Mouse (Mus musculus): ENCODE results near the gene Gpc4. TPM values are rescaled to one million over a fixed set of nuclear protein-coding genes. Genes with fewer than 3 reads are reported as not detected.

Gpc4 gene
- polyA plus RNA-seq, 1 experiment from 2014 or later = 5.4 TPM

GRCm38 (mm10) chrX:52138033-52138432, 27.0 kb downstream of the Gpc4 start:
- 70% methylated on average over 5 of the region's 5 CpGs for WGBS (ENCODE audit: insufficient replicate concordance)
- Histone ChIP-seq H3K27ac (ENCODE audit: low read length) (no peak overlapping the region), H3K27me3 (ENCODE audit: control insufficient read depth, insufficient read depth, low read depth, low read length) (no peaks in the 10 kb centered on the region; the same call in 1 of the 2 replicates), H3K4me3 (ENCODE audit: low read depth, low read length) (no peak overlapping the region), H3K9ac (ENCODE audit: low read depth, low read length) (no peak overlapping the region), H3K4me2 (ENCODE audit: low read depth, low read length) (no peak overlapping the region), H3K9me3 (replicated peaks; ENCODE audit: control insufficient read depth, low read length) (no peaks in the 10 kb centered on the region), H3K4me1 (ENCODE audit: control insufficient read depth, low read depth, low read length) (no peaks in the 10 kb centered on the region), H3K36me3 (ENCODE audit: control insufficient read depth, insufficient read depth) (no peaks in the 10 kb centered on the region)
- no peak for ATAC-seq (ENCODE audit: low read depth)

GRCm38 (mm10) chrX:52136525-52136924, 28.5 kb downstream of the Gpc4 start:
- no peak overlapping the region for H3K4me2 ChIP-seq (ENCODE audit: low read depth, low read length)
- H3K4me3 ChIP-seq (ENCODE audit: low read depth, low read length) = no peak overlapping the region
- H3K36me3 ChIP-seq (ENCODE audit: control insufficient read depth, insufficient read depth) = no peaks in the 10 kb centered on the region
- no peaks in the 10 kb centered on the region for H3K9me3 ChIP-seq (replicated peaks; ENCODE audit: control insufficient read depth, low read length)
- no peak overlapping the region for H3K9ac ChIP-seq (ENCODE audit: low read depth, low read length)
- no peak for ATAC-seq (ENCODE audit: low read depth)
- no peaks in the 10 kb centered on the region; the same call in 1 of the 2 replicates for H3K27me3 ChIP-seq (ENCODE audit: control insufficient read depth, insufficient read depth, low read depth, low read length)
- 78% methylated on average over 5 of the region's 5 CpGs for WGBS (ENCODE audit: insufficient replicate concordance)
- no peak overlapping the region for H3K27ac ChIP-seq (ENCODE audit: low read length)
- no peaks in the 10 kb centered on the region for H3K4me1 ChIP-seq (ENCODE audit: control insufficient read depth, low read depth, low read length)

- ATAC-seq (ENCODE audit: low read depth) = no peak
- Histone ChIP-seq H3K4me2 (ENCODE audit: low read depth, low read length) (no peak overlapping the region), H3K27ac (ENCODE audit: low read length) (no peak overlapping the region), H3K4me3 (ENCODE audit: low read depth, low read length) (no peak overlapping the region), H3K9ac (ENCODE audit: low read depth, low read length) (no peak overlapping the region), H3K27me3 (ENCODE audit: control insufficient read depth, insufficient read depth, low read depth, low read length) (no peaks in the 10 kb centered on the region; the same call in 1 of the 2 replicates), H3K9me3 (replicated peaks; ENCODE audit: control insufficient read depth, low read length) (no peaks in the 10 kb centered on the region), H3K4me1 (ENCODE audit: control insufficient read depth, low read depth, low read length) (no peaks in the 10 kb centered on the region), H3K36me3 (ENCODE audit: control insufficient read depth, insufficient read depth) (no peaks in the 10 kb centered on the region)
- WGBS (ENCODE audit: insufficient replicate concordance) = 70% methylated on average over 1 of the region's 1 CpGs
These were observed 35.4 kb downstream of the Gpc4 start for GRCm38 (mm10) chrX:52129604-52130003.

- Histone ChIP-seq H3K4me1 (ENCODE audit: control insufficient read depth, low read depth, low read length) (no peaks in the 10 kb centered on the region), H3K4me2 (ENCODE audit: low read depth, low read length) (no peak overlapping the region), H3K4me3 (ENCODE audit: low read depth, low read length) (no peak overlapping the region), H3K27me3 (ENCODE audit: control insufficient read depth, insufficient read depth, low read depth, low read length) (no peaks in the 10 kb centered on the region; the same call in 1 of the 2 replicates), H3K36me3 (ENCODE audit: control insufficient read depth, insufficient read depth) (no peaks in the 10 kb centered on the region), H3K9me3 (replicated peaks; ENCODE audit: control insufficient read depth, low read length) (no peaks in the 10 kb centered on the region), H3K9ac (ENCODE audit: low read depth, low read length) (no peak overlapping the region), H3K27ac (ENCODE audit: low read length) (no peak overlapping the region)
- ATAC-seq (ENCODE audit: low read depth) = no peak
- 60% methylated on average over 4 of the region's 4 CpGs for WGBS (ENCODE audit: insufficient replicate concordance)
These were observed 36.3 kb downstream of the Gpc4 start for GRCm38 (mm10) chrX:52128794-52129193.

GRCm38 (mm10) chrX:52113651-52114050, 51.4 kb downstream of the Gpc4 start:
- Histone ChIP-seq H3K36me3 (ENCODE audit: control insufficient read depth, insufficient read depth) (no peaks in the 10 kb centered on the region), H3K4me1 (ENCODE audit: control insufficient read depth, low read depth, low read length) (no peaks in the 10 kb centered on the region), H3K9ac (ENCODE audit: low read depth, low read length) (no peak overlapping the region), H3K4me3 (ENCODE audit: low read depth, low read length) (no peak overlapping the region), H3K9me3 (replicated peaks; ENCODE audit: control insufficient read depth, low read length) (no peaks in the 10 kb centered on the region), H3K4me2 (ENCODE audit: low read depth, low read length) (no peak overlapping the region), H3K27ac (ENCODE audit: low read length) (no peak overlapping the region), H3K27me3 (ENCODE audit: control insufficient read depth, insufficient read depth, low read depth, low read length) (no peaks in the 10 kb centered on the region)
- WGBS (ENCODE audit: insufficient replicate concordance) = 39% methylated on average over 5 of the region's 5 CpGs
- ATAC-seq (ENCODE audit: low read depth) = peak; percentile 79

- 48% methylated on average over 2 of the region's 2 CpGs for WGBS (ENCODE audit: insufficient replicate concordance)
- H3K4me3 ChIP-seq (ENCODE audit: low read depth, low read length) = no peak overlapping the region
- no peaks in the 10 kb centered on the region for H3K9me3 ChIP-seq (replicated peaks; ENCODE audit: control insufficient read depth, low read length)
- no peaks in the 10 kb centered on the region for H3K36me3 ChIP-seq (ENCODE audit: control insufficient read depth, insufficient read depth)
- no peaks in the 10 kb centered on the region for H3K27me3 ChIP-seq (ENCODE audit: control insufficient read depth, insufficient read depth, low read depth, low read length)
- H3K27ac ChIP-seq (ENCODE audit: low read length) = no peak overlapping the region
- H3K4me2 ChIP-seq (ENCODE audit: low read depth, low read length) = no peak overlapping the region
- ATAC-seq (ENCODE audit: low read depth) = no peak
- H3K4me1 ChIP-seq (ENCODE audit: control insufficient read depth, low read depth, low read length) = no peaks in the 10 kb centered on the region
- no peak overlapping the region for H3K9ac ChIP-seq (ENCODE audit: low read depth, low read length)
These were observed 55.4 kb downstream of the Gpc4 start for GRCm38 (mm10) chrX:52109663-52110062.

- Histone ChIP-seq H3K9ac (ENCODE audit: low read depth, low read length) (no peak overlapping the region), H3K4me1 (ENCODE audit: control insufficient read depth, low read depth, low read length) (no peaks in the 10 kb centered on the region), H3K27me3 (ENCODE audit: control insufficient read depth, insufficient read depth, low read depth, low read length) (no peaks in the 10 kb centered on the region), H3K27ac (ENCODE audit: low read length) (no peak overlapping the region), H3K4me3 (ENCODE audit: low read depth, low read length) (no peak overlapping the region), H3K9me3 (replicated peaks; ENCODE audit: control insufficient read depth, low read length) (no peaks in the 10 kb centered on the region), H3K4me2 (ENCODE audit: low read depth, low read length) (no peak overlapping the region), H3K36me3 (ENCODE audit: control insufficient read depth, insufficient read depth) (no peaks in the 10 kb centered on the region)
- ATAC-seq (ENCODE audit: low read depth) = no peak
- WGBS (ENCODE audit: insufficient replicate concordance) = 73% methylated on average over 1 of the region's 1 CpGs
These were observed 56.1 kb downstream of the Gpc4 start for GRCm38 (mm10) chrX:52108966-52109365.

- no peak overlapping the region for H3K4me2 ChIP-seq (ENCODE audit: low read depth, low read length)
- H3K4me3 ChIP-seq (ENCODE audit: low read depth, low read length) = no peak overlapping the region
- H3K9me3 ChIP-seq (replicated peaks; ENCODE audit: control insufficient read depth, low read length) = no peaks in the 10 kb centered on the region
- no peak for ATAC-seq (ENCODE audit: low read depth)
- no peaks in the 10 kb centered on the region for H3K36me3 ChIP-seq (ENCODE audit: control insufficient read depth, insufficient read depth)
- H3K27me3 ChIP-seq (ENCODE audit: control insufficient read depth, insufficient read depth, low read depth, low read length) = no peaks in the 10 kb centered on the region
- WGBS (ENCODE audit: insufficient replicate concordance) = 67% methylated on average over 1 of the region's 1 CpGs
- H3K9ac ChIP-seq (ENCODE audit: low read depth, low read length) = no peak overlapping the region
- no peak overlapping the region for H3K27ac ChIP-seq (ENCODE audit: low read length)
- H3K4me1 ChIP-seq (ENCODE audit: control insufficient read depth, low read depth, low read length) = no peaks in the 10 kb centered on the region; the same call in none of the 2 replicates
These were observed 61.3 kb downstream of the Gpc4 start for GRCm38 (mm10) chrX:52103771-52104170.

- 38% methylated on average over 1 of the region's 1 CpGs for WGBS (ENCODE audit: insufficient replicate concordance)
- H3K27ac ChIP-seq (ENCODE audit: low read length) = peak overlapping the region; percentile 67
- H3K36me3 ChIP-seq (ENCODE audit: control insufficient read depth, insufficient read depth) = no peaks in the 10 kb centered on the region
- peak; percentile 89 for ATAC-seq (ENCODE audit: low read depth)
- no peaks in the 10 kb centered on the region; the same call in none of the 2 replicates for H3K4me1 ChIP-seq (ENCODE audit: control insufficient read depth, low read depth, low read length)
- H3K27me3 ChIP-seq (ENCODE audit: control insufficient read depth, insufficient read depth, low read depth, low read length) = no peaks in the 10 kb centered on the region
- H3K9me3 ChIP-seq (replicated peaks; ENCODE audit: control insufficient read depth, low read length) = no peaks in the 10 kb centered on the region
- peak overlapping the region; percentile 9; the same call in 1 of the 2 replicates for H3K4me2 ChIP-seq (ENCODE audit: low read depth, low read length)
- H3K9ac ChIP-seq (ENCODE audit: low read depth, low read length) = no peak overlapping the region
- H3K4me3 ChIP-seq (ENCODE audit: low read depth, low read length) = no peak overlapping the region
These were observed 63.1 kb downstream of the Gpc4 start for GRCm38 (mm10) chrX:52101940-52102339.

All from liver, embryonic 16.5 days (tissue).